Mouse (Mus musculus) skeletal muscle tissue, adult 2 months (tissue): ENCODE measurements around the gene Pik3ip1.

Experiments used
- DNase-seq: peaks from one replicate; pipeline ENCODE4 v3.0.0-alpha.2; 2012; ENCODE audit warnings: low read depth, low spot score

Gene Pik3ip1

DNA sequence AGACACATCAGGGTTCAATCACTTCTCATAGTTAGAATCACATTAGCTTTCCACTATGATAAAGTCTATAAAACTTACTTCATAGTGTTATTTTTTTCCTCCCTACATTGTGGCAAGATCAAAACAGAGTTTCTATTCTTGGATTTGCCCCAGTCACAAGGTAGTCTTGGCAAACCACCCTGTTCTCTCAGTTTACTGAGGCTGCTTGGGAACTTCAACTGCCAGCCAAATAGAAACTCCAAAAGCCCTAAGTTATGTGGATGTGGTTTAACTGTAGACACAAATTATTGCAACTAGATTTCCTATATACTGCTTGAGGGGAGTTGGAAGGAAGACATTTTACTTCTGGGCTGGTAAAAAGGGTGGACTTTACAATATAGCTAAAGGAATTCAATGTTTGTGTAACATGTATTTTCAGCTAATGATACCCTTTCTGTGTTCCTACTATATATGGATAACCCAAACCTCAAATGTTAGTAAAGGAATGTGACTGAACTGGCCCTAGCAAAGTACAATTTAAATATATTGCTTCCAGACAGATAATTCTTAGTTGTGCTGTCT, at the start of gene Pik3ip1:
Pik3ip1 (plus strand) TSS at position 511 of the 561 bp plus-strand sequence.
- DNase-seq = peak; percentile 68

DNA sequence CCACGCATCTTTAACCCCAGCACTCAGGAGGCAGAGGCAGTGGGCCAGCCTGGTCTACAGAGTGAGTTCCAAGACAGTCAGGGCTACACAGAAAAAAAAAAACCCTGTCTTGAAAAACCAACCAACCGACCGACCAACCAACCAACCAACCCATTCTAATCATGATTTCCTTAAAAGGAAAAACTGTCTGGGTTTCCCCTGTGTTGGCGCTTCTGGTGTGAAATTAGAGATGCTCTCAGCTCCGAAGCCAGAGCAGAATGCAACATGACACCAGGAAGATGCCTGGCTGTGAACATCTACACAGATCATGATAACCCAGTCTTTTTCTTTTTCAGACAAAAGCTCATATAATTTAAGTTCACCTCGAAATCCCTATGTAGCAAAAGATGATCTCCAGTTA, 47.3 kb upstream of the Pik3ip1 start:
- no peak for DNase-seq

DNA sequence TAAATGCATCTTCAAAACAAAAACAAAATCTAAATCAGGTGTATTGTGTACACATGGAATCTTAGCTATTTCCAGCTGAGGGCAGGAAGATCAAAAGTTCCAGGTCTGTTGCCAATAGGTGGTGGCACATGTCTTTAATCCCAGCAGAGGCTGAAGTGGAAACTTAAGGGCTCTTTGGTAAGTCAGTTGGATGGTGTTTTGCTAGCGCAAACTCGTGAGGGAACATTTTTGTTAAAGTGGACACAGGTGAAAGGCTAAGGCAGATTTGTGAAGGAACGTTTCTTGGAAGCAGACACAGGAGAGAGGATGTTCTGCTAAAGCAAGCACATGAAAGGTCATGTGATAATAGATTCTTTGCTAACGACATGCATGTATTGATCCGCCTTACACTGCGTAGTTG, 46.6 kb upstream of the Pik3ip1 start:
- DNase-seq = no peak

DNA sequence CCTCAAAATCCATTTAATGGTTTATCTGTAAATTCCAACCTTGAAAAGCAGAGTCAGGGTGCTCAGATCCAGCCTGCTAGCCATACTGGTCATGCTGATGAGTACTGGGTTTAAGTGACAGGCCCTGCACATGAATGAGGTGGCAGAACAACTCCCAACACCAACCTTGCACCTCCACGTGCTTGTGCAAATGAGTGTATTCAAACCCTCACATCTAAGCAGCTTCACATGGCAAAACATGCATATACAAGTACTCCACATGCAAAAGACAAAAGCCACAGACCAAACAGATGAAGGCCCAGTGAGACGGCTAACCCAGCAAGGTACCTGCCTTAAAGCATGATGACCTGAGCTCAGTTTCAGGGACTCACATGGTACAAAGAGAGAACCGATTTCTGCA, 44.3 kb upstream of the Pik3ip1 start:
- DNase-seq = no peak

DNA sequence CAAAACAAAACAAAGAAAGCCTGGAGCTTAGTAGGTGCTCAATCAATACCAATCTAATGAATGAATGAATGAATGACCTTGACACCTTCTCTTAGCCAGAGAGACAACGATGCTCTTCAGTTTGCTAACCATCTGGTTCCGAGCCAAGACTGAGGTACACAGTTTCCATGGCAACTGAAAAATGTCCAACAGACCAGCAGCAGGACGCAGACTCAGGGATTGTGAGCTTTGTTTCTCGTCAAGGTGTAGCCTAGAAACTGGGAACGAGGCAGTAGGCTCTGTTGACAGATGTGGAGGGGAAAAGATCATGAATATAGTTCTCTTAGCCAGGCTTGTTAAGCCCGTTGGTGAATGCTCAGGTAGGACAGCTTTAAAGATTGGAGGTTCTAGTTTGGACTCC, 43.1 kb upstream of the Pik3ip1 start:
- no peak for DNase-seq

DNA sequence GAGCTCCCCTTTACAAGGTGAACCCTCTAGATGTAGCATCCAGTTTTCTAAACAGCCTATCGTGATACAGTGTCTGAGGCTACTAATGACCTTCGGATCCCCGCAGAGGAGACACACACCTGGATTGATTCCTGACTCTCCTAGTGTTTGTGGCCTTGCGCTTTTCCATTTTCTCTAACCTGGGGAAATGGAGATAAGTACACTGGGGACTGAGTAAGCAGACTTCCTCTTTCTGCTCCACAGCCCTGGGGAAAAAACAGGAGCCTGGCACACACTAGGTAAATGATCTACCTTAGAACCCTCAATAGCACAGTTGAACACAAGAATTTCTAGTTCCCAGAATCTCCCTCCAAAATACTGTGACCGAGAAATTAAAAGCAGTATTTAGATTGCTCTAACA, 42.3 kb upstream of the Pik3ip1 start:
- DNase-seq = no peak

DNA sequence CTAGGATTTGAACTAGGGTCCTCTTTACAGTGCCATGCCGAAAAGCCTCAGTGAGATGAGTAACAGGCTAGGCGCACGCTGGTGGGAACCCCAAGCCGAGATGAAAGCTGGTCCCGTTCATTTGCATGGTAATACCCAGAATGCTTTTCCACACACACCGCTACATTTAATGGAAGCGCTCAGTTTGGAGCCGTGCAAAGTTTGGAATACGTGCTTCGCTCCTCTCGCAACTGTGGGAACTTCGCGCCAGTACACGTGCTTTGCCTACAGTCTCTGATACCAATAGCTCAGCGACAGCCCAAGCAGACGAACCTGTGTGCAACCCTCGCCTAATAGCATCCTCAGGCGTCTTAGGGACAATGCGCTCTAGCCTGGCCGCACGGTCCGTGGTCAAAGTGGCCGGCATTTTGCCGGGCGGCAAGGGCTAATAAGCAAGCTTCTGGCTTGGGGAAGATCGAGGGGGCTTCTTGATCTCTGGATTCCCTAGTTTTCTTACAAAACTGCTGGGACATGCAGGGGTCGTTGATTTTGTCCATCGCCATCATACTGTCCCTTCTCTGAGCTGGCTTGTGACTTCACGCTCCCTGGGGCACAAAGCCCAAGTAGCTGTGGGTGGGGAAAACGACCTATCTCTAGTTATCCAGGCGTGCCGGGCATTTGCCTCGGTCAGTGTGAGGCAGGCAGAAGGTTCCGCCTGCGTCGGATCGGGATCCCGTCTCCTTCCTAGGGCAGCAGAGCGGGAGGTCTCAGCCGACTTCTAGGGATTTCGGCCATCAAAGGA, 41.5 kb upstream of the Pik3ip1 start, which contains the start of gene Patz1:
Patz1 (plus strand) TSS at position 354 of the 781 bp plus-strand sequence.
- no peak for DNase-seq

- DNase-seq = peak; percentile 71
Observed at GRCm38 (mm10) chr11:3289302-3289802, 40.8 kb upstream of the Pik3ip1 start.

DNA sequence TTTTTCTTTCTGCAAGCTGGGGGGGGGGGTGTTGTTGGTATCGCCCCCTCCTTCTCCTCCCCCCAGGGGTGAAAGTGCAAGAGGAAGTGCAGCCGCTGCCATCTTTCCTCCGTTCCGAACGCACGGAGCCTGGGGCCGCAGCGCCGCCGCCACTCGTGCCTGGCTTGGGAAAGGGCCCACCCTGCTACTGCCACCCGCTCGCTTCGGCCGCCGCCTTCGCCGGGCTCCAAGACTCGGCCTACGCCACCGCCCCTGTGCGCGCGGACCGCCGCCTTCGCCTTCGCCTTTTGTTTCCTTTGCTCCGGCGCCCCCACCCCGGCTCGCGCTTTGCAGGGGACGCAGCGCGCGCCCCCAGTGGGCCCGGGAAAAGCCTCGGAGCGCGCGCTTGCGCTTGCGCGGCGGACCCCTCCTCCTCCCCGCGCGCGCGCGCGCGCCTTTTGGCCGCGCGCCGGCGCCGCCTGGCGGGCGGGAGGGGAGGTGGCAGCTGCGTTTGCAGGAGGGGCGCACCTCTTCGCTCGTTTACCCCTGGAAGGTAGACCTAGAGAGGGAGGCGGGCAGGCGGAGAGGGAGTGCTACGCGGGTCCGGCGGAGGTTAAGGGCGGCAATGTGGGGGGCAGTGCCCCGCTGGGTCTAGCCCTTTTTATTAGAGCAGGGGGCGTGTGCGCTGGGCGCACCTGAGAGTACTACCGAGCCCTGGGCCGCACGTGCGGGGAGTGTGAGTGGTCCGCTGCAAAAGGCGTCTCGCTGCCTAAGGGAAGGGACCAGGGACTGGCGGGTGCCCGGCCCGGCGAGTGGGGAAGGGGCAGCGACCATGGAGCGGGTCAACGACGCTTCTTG, 40.2 kb upstream of the Pik3ip1 start:
- peak; percentile 70 for DNase-seq

DNA sequence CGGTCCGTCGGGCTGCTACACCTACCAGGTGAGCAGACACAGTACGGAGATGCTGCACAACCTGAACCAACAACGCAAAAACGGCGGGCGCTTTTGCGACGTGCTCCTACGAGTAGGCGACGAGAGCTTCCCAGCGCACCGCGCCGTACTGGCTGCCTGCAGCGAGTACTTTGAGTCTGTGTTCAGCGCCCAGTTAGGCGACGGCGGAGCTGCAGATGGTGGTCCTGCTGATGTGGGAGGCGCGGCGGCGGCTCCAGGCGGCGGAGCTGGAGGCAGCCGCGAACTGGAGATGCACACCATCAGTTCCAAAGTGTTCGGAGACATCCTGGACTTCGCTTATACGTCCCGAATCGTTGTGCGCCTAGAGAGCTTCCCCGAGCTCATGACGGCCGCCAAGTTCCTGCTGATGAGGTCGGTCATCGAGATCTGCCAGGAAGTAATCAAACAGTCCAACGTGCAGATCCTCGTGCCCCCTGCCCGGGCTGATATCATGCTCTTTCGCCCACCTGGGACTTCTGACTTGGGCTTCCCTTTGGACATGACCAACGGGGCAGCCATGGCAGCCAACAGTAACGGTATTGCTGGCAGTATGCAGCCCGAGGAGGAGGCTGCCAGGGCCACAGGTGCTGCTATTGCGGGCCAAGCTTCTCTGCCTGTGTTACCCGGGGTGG, 39.4 kb upstream of the Pik3ip1 start:
- DNase-seq = no peak

DNA sequence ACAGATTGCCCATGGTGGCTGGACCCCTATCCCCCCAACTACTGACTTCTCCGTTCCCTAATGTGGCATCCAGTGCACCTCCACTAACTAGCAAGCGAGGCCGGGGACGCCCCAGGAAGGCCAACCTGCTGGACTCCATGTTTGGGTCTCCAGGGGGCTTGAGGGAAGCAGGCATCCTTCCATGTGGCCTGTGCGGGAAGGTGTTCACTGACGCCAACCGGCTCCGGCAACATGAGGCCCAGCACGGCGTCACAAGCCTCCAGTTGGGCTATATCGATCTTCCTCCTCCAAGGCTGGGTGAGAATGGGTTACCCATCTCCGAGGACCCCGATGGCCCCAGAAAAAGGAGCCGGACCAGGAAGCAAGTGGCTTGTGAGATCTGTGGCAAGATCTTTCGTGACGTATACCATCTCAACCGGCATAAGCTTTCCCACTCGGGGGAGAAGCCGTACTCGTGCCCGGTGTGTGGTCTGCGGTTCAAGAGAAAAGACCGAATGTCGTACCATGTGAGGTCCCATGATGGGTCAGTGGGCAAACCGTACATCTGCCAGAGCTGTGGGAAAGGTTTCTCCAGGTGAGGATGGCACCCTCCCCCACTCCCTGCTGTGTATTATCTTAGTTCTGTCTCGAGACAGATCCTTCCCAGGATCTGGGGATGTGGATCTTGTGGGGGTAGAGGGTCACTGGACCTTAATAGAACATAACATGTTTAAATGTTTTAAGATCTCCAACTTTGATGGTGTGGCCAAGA, 38.7 kb upstream of the Pik3ip1 start:
- DNase-seq = no peak

DNA sequence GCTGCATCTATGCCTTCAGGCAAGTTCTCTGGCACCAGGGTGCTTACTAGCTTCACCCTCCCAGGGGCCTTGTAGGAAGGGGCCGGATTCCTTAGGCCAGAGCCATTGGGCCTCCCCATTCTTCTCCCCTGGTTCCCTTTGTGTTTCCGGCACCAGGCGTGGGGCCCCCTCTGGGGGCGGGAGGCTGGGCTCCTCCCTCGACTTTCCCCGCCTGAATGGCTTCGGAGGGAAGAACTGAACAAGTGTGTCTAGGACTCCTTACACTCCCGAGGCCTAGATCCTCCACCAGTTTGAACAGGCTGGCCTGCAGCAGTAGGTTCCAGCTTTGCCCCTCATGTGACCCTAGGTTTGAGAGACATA, 38.2 kb upstream of the Pik3ip1 start:
- DNase-seq = no peak

GRCm38 (mm10) chr11:3292711-3293249, 37.4 kb upstream of the Pik3ip1 start:
- no peak for DNase-seq

DNA sequence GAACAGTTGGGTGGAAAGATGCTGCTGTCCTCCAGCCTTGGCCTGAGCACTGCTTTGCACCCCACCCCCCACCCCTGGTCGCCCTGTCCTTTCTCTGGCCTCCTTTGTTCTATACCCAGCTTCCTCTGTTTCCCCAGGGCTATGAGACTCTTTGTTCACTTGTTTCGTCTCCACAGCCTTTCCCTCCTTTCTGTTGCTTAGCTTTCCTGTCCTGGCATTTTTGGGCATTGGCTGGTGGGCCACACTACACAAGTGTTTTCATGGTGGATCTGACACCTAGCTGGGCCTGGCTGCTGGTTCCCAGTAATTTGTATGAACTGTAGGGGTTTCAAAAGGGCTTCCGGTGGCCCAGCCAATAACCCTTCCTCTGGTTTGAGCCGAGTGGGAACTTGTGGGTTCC, 36.8 kb upstream of the Pik3ip1 start:
- DNase-seq = no peak

DNA sequence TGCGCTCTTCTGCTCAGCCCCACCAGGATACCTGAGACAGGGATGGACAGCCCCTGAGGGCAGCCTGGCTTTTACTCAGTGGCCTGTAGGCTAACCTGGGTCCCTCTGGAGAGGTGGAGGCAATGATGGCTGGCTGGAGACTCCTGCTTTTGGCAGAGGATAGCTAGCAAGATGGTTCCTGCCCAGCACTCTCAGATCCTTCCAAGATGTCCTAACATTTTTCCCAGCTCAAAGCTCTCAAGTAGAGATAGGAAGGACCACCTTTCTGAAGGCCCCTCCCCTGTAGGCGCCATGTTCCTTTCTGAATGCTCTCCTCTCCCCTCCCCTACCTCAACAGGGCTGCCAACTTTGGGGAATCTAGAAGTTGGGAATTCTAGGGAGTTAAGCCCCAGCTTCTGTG, 35.6 kb upstream of the Pik3ip1 start:
- no peak for DNase-seq

DNA sequence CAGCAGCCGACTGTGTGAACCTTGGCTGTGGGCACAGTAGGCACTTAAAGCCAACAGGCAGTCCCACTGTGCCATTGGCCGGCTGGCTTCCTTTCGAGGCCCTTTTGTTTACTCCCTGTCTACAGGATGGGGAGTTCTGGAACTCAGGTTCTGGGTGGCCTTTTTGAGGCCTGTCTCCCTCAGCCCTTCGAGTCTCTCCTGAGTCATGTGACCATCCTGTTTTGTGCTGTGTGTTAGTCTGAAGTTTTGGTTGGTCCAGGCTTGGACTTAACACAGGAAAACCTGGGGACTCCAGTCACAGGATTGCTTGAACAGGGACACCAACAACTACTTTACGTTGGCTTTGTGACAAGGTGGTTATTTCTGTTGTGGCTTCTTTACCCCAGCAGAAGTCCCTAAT, 34.1 kb upstream of the Pik3ip1 start:
- DNase-seq = no peak

DNA sequence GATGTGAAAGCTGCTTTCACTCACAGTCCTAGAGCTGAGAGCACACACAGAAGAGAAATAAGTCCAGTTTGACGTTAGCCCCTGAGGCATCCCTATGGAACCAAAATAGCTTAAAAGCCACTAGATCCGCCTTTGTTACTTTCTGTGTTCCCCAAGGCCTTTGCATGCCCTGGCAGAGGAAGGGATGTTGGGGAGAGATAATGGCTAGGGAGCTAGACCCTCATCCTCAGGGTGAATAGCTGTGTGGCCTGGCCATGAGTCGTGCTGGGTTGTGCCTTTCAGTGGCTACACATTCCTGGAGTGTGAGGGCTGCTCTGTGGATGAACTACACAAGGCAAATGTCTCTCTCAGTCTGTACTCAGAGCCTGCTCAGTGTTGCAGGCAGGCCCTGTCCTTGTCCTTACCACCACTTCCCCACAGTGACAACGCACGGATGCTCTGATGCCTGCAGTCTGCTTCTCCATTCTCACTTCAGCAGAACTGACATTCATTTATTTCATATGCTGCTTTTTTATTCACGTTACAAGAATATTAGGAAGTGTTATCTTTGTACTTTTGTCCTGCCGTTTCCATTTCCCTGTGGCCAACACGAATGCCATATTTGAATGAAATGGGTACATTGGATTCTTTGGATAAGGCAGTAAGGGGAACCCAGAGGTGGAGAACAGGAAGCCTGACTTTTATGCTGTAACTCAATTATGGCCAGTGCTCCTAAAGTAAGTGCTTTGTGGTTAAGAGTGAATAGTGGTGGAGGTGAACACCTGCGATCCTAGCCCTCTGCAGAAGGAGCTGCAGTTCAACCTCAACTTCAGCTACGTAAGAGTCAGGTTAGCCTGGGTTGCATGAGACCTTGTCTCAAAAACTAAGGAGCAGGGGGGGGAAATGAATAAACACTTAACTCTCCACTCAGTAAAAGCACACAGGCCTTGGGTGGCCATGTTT, 32.1 kb upstream of the Pik3ip1 start:
- DNase-seq = no peak

GRCm38 (mm10) chr11:3298813-3299185, 31.4 kb upstream of the Pik3ip1 start:
- no peak for DNase-seq

DNA sequence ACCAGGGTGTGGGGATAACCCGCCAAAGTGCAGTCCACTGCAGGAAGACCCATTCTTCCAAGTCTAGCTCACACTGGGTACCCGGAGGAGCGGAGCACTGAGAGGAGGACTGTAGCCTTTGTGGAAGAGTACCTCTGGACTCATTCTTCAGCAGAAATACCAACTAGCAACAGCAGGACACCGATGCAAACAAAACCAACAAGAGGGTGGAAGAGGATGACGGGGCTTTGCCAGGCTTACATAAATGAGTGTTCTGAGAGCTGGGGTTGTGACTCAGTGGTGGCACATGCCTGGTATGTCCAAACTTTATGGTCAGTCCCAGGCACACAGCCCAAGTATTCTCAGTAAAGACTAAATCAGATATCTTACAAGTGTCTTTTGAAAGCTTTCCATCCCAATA, 29.1 kb upstream of the Pik3ip1 start:
- no peak for DNase-seq

GRCm38 (mm10) chr11:3302385-3302784, 27.8 kb upstream of the Pik3ip1 start:
- no peak for DNase-seq
